Mouse (Mus musculus) natural killer cell, adult 2 months (primary cell): ENCODE data around the gene Ankfn1.
A peak's percentile ranks its signal among the peaks of the same experiment; 100 is the strongest.

Source experiments
- DNase-seq, 2 experiments: peaks; one replicate each; pipeline ENCODE4 v3.0.0; 2022; ENCODE audit warnings: low spot score in 2 of 2

The Ankfn1 gene

DNA sequence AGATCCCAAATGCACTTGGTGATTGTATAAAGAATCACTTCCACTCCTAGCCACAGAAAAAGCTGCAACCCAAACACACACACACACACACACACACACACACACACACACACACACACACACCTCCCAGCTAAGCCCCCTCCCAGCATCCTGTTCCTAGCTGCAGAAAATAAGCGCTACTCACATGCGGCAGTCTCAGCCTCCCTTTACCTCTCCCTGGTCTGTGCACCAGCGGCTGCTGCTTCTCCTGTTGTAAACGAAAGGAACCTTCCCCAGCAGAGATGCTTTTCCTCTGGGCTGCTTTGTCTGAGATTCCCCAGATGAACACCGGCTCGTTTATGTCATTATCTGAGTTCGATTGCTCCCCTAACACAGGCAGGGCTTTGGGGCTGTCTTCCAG lies at the start of gene Ankfn1:
Gene Ankfn1 (minus strand): TSS at position 223 of the 400 bp plus-strand sequence.
- DNase-seq = no peak

DNA sequence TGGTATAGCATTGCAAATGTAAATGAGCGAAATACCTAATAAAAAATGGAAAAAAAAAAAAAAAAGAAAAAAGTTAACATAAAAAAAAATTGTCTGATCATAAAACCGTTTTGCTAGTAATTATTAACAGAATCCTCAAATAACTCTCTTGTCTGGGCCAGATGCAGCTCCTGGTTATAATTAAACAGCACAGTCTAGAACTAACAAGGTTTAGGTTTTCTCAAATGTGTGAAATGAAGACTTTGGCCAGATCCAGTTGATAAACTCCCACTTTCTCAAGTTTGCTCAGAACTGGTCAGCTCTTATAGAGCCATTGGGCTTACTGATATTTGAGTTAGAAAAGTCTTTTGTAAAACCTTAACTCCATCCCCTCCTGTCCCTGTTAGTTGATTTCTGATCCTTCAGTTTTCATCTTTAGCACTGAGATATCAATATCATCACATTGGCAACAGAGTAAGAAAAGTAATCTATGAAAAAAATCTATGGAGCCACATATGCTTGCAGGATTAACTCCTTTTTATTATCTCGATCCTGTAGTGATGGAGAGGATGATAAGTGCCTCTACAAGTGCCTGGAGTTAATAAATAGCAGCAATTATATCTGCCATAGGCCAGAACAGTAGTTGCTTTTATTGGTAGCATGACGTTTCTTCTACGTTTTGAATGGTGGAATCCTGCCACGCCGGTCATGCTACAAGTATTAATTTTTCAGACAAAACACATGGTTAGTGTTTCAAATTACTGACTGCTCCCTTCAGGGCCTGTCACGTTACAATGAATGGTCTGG lies 46.4 kb upstream of the Ankfn1 start:
- no peak for DNase-seq

DNA sequence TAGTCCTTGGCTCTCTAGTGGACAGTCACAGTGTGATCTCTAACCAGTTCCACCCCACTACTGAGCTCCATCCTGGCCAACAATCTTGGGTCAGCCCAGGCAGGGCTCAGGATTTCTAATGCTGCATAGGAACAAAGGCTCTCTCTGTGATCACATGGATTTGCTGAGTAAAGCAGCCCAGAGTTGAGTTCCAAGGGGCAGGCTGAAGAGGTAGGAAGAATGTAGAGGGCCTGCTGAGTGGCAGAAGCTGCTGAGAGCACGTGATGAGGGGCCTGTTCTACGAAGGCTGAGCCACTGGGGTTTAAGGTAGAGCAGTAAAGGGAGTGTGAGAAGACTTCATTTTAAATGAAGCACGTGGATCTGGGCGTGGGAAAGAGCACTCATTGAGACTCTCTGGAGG lies 41.1 kb upstream of the Ankfn1 start:
- no peak for DNase-seq

DNA sequence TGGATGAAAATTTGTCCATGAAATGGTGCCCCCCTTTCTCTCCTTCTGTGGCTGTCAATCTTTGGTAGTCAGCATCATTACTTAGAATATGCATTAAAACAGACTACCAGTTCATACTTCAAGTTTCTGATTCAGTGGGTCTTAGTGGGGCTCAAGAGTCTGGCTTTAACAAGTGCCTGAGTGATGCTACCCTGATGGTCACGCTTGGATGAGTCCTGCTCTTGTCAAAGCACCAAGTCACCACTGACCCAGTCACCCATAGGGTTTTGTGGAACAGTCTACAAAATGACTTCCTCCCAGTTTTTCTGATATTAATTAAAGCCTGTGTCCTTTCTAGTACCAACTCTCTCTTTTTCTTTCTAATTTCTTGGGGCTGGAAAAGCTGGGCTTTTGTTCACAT lies 34.0 kb upstream of the Ankfn1 start:
- no peak for DNase-seq

DNA sequence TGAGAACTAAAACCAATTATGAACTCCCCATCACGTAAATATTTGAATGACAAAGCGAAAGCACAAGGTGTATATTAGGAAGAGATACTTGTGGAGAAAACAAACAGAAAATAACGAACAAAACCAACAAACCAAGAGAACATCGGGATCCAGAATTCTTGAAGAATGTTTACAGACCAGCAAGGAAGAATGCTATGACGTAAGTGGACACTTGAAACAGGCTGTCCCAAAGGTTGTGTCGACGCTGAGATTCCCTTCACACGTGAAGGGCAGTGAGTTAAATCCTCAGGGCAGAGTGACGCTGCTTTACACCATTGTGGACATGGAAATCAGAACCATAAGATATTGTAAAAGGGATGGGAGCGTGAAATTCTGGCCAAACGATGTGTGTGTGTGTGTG lies 30.5 kb upstream of the Ankfn1 start:
- DNase-seq = no peak

DNA sequence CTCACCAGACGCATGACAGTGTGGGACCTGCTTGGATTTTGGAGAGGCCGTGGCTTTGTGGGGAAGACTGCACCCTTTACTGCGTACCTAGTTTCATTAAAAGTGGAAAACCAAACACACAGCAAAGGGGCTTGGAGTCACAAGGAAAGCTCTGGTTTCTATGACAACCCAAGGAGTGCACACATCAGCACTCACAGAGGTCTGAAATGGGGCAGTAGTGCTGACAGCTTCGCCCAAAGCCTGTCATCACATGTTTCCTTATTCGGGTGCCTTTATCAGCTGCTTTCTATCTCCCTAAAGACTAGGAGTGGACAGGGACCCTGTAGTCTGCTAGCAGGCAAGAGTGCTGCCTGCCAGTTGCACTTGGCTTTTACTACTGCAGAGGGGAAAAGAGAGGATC lies 27.4 kb upstream of the Ankfn1 start:
- DNase-seq = no peak

DNA sequence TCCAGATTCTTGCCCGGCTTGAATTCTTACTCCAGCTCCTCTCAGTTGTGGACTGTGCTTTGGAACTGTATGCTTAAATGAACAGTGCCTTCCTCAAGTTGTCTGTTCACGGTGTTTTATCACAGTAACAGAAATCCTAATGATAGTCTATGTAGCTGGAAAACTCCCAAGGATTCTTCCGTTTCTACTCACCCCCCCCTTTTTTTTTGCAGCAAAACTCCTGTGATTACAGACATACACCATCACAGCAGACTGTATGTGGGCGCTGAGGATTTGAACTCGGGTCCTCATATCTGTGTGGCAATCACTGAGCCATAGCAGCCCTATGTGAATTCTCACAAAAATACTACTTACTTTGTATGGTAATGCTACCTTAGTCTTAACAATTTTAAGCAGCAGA lies 26.5 kb upstream of the Ankfn1 start:
- no peak for DNase-seq

DNA sequence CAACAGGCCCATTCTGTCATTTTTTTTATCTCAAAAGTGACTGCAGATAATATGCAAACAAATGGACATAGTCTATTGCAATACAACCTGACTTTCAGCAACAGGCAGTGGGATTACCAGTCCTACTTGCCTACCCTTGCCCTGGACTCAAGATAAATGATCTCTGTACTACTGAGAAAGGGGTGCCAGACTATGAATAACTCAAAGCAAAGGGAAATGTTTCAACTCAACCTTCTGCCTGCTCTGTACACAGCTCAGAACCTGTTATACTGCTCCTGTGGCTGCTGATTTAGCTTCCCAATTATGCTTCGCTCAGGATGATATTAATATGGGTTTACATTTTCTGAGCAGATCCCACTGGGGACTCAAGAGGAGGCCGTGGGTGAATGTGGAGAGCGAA lies 15.3 kb upstream of the Ankfn1 start:
- DNase-seq = no peak

DNA sequence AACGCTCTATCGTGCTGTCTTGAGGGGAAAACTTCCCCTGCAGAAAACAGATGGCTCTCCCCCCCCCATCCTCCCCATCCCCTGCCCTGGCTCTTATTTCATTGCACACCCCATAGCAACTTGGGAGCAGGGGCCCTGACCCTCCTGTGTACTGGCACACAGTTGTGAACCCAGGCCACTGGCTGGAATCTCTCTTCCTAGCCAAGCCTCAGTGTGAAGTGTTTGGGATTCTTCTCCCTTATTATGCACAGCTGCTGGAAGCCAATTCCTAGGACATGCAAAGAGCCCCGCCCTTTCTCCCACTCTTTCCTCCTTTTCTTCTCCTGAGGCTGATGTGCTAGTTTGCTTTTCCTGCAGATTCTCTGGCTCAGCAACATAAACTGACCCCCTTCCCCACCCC lies 1.4 kb downstream of the Ankfn1 start:
- DNase-seq = no peak

DNA sequence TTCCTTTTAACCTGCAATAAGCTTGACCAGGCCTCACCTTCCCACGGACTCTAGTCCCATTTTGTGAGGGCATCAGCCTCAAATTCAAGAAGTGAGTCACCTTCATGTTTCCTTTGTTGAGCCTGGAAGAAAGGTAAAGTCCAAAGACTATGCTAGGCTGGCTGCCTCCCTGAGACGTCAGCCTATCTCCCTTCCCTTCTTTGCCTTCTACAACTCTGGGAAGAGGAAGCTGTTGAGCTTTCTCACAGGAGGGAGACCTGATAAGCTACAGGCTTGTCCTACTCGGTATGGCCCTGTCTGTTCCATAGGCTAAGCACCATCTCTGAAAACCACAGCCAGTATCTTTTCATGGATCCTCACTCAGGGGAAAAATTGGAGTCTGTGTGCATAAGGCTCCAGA lies 2.5 kb downstream of the Ankfn1 start:
- DNase-seq = no peak

DNA sequence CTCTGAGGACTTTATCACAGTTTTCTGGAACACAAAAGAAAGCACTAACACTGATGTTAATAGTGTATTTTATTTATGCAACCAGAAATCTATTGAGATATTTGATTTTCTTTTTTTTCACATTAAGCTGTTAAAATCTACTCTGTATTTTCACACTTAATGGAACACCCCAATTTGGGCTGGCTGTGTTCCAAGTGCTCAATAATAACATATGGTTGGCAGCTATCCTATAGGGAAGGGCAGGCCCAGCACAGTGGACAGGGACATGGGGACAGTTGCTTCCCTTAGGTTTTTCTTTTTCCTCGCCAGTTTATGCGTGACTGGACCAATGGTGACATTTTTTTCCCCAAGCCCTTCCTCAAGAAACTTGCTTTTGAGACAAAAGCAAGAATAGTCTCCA lies 4.5 kb downstream of the Ankfn1 start:
- DNase-seq = no peak

DNA sequence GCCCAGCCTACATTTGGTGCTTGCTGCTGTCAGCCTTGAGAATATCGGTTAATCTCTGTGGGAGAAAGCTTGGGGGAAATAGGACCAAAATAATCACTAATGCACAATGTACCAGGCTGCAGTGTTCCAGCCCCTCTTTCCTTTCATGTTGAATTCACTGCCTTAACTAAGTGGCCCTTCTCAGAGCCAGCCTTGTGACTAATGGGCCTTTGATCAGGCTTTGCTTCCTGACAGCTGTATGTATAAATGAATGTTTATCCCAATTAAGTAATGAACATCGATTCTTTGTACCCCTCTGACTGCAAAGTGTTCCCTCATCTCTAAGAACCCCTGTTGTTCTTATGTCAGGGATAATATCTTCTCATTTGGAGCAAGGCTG lies 11.7 kb downstream of the Ankfn1 start:
- no peak for DNase-seq

DNA sequence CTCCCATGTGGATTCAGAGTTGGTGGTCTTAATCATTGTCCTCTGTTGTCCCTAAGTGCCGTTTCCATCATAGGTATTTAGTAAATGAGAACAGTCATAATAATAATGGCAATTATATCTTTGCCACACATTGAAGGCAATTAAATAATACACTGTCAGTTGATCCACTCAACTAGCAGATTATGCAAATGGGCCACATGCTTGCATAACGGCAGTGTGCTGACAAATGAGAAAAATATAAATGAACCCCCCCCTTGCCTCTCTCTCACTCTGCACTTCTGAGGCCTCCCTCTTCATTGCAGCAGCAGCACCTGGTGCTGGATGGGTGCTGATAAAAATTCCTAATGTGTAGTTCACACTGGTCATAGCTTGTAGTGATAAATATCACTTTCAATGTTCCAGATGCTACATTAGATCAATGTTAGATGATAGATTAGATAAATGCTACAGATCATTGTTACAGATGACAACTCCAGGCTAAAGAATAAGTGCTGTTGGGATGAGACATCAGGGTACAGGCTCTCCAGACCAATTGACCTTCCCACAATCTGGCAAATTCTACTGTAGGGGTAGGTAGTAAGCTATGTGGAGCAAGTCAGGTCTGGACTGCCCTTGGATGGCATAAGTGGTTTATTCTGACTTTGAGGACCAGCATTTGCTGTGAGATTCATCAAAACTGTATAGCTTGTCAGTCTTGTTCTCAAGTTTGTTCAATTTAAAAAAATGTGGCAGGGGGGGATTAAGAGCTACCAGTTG lies 12.3 kb downstream of the Ankfn1 start:
- no peak for DNase-seq

DNA sequence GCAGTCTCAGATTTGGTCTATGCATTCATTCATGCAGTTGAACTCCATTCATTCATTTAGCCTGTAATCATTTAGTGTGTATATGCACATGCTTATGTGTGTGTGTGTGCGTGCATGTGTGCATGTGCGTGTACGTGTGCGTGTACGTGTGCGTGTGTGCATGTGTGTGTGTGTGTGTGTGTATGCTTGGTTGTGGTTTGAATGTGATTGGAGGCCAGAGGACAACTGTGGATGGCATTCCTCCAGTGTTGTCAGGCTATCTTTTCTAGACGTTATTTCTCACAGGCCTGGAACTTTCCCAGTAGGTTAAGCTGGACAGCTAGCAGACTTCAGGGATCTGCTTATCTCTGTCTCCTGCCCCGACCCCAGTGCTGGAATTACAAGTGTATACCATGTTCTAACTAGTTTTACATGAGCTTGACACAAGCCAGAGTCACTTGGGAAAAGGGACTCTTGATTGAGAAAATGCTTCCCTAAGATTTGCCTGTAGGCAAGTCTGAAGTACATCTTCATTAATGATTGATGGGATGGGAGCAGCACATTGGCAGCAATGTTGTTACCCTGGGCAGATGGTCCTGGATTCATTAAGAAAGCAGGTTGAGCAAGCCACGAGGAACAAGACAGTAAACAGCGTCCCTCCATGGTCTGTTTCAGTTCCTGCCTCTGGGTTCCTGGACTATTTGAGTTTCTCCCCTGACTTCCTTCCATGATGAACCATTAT lies 43.3 kb downstream of the Ankfn1 start:
- no peak for DNase-seq

DNA sequence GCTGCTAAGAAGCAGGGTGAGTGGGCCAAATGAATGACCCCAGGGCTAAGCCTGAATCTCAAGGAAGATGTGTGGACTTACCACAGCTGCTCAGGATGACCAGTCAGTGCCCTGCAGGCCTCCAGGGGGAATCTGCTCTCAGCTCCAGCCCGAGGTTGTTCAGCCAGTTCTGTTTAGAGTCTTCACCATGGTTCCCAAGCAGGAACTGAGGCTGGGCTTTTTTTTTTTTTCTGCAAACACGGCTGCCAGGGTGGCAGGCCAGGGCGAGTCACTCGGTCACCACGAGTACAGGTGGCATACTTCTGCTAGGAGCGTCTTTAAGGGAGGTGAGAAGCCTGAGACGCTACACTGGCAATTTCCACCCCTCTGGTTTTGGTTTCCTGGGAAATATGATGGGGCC lies 43.9 kb downstream of the Ankfn1 start:
- DNase-seq = no peak

DNA sequence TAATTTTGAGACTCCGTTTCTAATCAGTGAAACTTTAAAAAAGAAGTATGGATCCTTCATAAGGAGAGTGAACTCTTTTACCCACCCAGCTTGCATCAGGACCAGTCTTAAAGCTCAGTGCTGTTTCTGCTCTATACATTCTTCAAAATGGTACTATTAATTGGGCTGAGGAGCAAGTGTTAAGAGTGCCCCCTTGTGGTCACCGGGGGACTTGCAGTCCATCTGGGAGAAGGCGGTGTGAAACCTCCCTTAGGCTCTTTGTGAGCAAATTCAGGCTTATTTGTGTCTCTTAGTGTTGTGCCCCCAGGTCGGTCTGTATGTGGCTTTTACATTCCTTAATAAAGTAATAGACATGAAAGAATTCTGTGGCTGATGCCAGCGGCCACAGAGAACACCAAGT lies 56.6 kb downstream of the Ankfn1 start:
- peak; percentile 6 to 35 for DNase-seq

DNA sequence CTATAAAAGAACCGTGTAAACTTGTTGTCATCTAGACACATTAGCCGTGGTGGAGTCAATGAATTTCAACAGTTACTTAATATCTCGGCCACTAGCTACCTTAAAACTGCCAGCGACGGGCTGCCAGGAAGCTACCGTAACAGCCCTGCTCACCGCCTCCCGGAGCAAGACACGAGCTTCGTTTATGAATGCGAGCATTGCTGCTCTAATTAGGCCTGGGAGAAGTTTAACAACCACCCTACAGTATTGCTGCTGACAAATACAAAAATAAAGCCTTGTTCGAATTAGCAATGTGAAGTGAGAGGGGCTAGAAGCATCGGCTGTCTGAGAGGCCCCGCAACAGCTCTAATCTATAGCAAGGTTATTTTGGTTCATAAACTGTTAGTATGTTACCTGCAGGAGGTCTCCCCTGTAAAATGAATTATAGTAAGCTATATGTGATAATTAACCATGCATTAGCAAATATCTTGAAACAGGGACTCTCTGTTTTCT lies 58.9 kb downstream of the Ankfn1 start:
- no peak for DNase-seq

DNA sequence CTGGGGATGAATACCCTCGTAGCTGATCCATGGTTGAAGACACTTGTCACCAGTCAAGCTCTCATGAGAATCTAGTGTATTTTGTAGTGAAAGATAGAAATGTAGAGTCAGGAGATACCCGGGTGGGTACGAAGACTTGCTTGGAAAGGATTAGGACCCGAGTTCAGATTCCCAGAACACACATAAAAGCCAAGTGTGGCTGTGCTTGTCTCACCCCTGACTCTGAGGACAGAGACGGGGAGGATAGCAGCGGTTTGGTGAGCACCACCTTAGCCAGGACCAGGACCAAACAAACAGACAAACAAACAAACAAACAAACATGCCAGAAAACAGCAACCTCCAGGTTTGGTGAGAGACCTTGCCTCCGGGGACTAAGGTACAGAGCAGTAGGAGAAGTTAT lies 61.1 kb downstream of the Ankfn1 start:
- no peak for DNase-seq

DNA sequence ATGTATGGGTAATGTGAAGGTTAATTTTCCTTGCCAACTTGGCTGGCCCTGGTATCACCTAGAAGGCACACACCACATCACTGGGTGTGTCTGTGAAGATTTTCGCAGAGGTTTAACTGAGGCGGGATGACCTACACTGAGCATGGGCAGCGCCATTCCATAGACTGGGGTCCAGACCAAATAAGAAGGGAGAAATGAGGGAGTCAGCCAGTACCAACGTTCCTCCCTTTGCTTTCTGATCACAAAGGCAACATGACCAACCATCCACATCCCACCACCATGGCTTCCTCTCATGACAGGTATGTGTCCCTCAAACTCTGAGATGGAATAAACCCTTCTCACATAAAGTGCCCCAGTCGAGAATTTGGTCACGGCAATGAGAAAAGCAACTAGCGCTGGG lies 68.9 kb downstream of the Ankfn1 start:
- DNase-seq = no peak

DNA sequence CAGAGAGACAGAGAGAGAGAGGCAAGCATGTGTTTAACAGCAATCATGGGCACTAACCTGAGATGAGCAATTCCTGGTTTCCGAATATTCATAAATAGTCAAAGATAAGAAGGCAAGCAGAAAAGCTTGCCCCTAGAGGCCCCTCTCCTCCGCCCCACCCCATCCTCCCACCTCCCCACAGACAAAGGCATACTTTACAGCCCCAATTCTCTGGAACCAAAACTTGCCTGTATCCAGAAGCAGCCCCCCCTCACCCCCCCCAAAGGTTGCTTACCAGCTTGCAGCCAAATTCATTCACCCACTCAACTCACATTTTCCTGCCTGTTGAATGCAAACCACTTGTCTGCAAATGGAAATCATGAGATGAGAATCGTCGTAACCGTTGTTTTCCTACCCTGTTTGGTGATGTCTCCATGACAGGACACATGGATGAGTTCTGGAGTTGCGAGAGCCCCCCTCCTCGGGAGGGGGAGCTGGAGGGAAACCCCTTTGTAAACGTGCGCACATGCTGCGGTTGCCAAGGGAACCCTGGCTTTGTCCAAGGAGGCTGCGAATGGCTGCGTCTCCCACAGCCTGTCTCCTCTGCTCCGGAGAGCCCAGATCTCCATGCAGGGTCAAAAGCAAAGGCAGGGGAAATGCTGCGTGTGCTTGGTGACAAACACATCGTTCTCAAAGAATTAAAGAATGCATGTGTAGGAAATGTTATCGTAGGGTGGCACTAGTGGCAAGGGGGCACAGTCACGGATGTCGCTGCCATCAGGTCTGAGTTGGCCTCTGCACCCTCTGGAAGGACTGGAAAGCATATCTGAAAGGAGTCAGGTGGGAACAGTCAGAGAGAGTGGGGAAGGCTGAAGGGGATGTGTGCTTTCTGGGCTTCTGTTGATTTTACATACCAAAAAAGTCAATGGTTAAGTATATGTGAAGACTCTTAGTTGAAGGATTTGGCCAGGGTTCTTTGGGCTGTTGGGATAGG lies 80.7 kb downstream of the Ankfn1 start:
- DNase-seq = no peak

DNA sequence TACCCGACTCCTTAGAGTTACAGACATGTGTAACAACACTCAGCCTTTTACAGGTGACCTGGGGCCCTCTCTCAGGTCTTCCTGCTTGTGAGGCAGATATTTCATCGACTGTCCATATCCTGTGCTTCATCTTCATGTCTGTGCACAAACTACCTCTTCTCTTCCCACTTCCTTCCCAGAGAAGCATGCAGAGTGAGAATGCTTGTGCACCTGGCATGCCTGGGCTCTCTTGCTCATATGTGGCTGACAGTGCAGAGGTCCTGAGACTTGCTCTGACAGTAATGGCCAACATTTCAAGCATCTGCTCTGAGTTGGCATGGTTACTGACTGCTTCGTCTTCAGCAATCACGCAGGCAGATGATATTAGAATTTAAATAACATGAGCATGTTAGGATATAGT lies 83.8 kb downstream of the Ankfn1 start:
- no peak for DNase-seq
